Mouse (Mus musculus) liver, adult 2 months (tissue): ENCODE measurements at regions not wholly inside any gene's neighbourhood (a gene's known extent, or its start where the extent isn't known, plus 50 kb on each side); places are given as distances from the start of the nearest gene placed in this dataset.
A peak's percentile ranks its signal among the peaks of the same experiment; 100 is the strongest.

Experiments used
- CTCF ChIP-seq: fragments of 200-500 bp; IDR thresholded peaks from 2 replicates; pipeline ENCODE4 v1.5.1; 2011; ENCODE audit warnings: low read depth, low read length, control low read depth
- POLR2A ChIP-seq: fragments of 200-500 bp; IDR thresholded peaks from 2 replicates; pipeline ENCODE4 v1.6.1; 2011; ENCODE audit warnings: low read length, control low read depth; ENCODE audit not compliant: insufficient read depth; ENCODE audit errors: extremely low read depth

DNA sequence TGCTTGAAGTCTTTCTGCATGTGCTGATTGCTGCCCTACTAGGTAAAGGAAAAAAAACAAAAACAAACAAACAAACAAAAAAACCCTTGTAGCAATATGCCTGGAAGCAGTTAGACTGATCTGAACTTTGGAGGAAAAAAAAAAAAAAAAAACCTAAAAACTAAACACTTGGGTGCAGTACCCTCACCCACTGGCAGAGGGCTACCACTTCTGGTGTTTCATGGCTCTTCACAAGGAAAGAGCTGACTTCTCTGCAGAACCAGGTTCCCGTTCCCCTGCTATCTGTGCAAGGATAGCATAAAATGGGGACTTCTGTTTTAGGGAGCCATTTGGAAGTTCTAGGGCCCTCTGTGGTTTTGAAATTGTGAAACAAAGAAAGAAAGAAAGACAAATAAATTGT, 52.2 kb upstream of the Otud4 start:
- TF ChIP-seq CTCF: peak; percentile 48; the same call in 1 of the 2 replicates
- TF ChIP-seq POLR2A: no peak
